Mouse (Mus musculus) heart, adult 8-10 months (tissue): ENCODE measurements around the gene Cfap298. TPM values are rescaled to one million over a fixed set of nuclear protein-coding genes. Genes with fewer than 3 reads are reported as not detected.

Experiments used
- DNase-seq: peaks from one replicate; pipeline ENCODE4 v3.0.0; 2022; ENCODE audit warnings: low spot score
- total RNA-seq, 4 experiments: library from RNA; stranded (reverse); gene quantifications; 2 replicates each; pipeline ENCODE4 v1.2.4; 2022

The Cfap298 gene
- total RNA-seq: 10 to 100 TPM; 21.5 to 32.6 (median 26.2) TPM

- DNase-seq: peak; percentile 91
Observed at GRCm38 (mm10) chr16:90934687-90935328, at the start of gene Cfap298. Gene Cfap298, minus strand, starts transcription at chr16:90935114.

- no peak for DNase-seq
Observed at GRCm38 (mm10) chr16:90971004-90971403, 36.1 kb upstream of the Cfap298 start.

GRCm38 (mm10) chr16:90966241-90966640 lies 31.3 kb upstream of the Cfap298 start:
- no peak for DNase-seq

GRCm38 (mm10) chr16:90964302-90964701 lies 29.4 kb upstream of the Cfap298 start:
- no peak for DNase-seq

- no peak for DNase-seq
Observed at GRCm38 (mm10) chr16:90963866-90964265, 29.0 kb upstream of the Cfap298 start.

GRCm38 (mm10) chr16:90963231-90963630 lies 28.3 kb upstream of the Cfap298 start:
- DNase-seq: no peak

- DNase-seq: no peak
Observed at GRCm38 (mm10) chr16:90958301-90959085, 23.6 kb upstream of the Cfap298 start.

GRCm38 (mm10) chr16:90955494-90955893 lies 20.6 kb upstream of the Cfap298 start:
- no peak for DNase-seq

- DNase-seq: no peak
Observed at GRCm38 (mm10) chr16:90953770-90954169, 18.9 kb upstream of the Cfap298 start.

GRCm38 (mm10) chr16:90953147-90953546 lies 18.2 kb upstream of the Cfap298 start:
- DNase-seq: no peak

- DNase-seq: no peak
Observed at GRCm38 (mm10) chr16:90950354-90950963, 15.5 kb upstream of the Cfap298 start.

- DNase-seq: no peak
Observed at GRCm38 (mm10) chr16:90946977-90947376, 12.1 kb upstream of the Cfap298 start.

- no peak for DNase-seq
Observed at GRCm38 (mm10) chr16:90941246-90941645, 6.3 kb upstream of the Cfap298 start.

GRCm38 (mm10) chr16:90934193-90934686 lies 674 bp downstream of the Cfap298 start:
- peak; percentile 52 for DNase-seq

- no peak for DNase-seq
Observed at GRCm38 (mm10) chr16:90933534-90934176, 1.3 kb downstream of the Cfap298 start.

- DNase-seq: no peak
Observed at GRCm38 (mm10) chr16:90927446-90927845, 7.5 kb downstream of the Cfap298 start.

- peak; percentile 47 for DNase-seq
Observed at GRCm38 (mm10) chr16:90925461-90925860, 9.5 kb downstream of the Cfap298 start.

GRCm38 (mm10) chr16:90924606-90925370 lies 10.1 kb downstream of the Cfap298 start:
- DNase-seq: peak; percentile 52

- peak; percentile 67 for DNase-seq
Observed at GRCm38 (mm10) chr16:90921471-90922159, 13.3 kb downstream of the Cfap298 start.

- no peak for DNase-seq
Observed at GRCm38 (mm10) chr16:90917156-90917555, 17.8 kb downstream of the Cfap298 start.
